Mouse (Mus musculus) stomach, embryonic 16.5 days (tissue): Measurements from ENCODE around the gene Slc22a15. TPM values are rescaled to one million over a fixed set of nuclear protein-coding genes. Genes with fewer than 3 reads are reported as not detected.

Experiments
- ATAC-seq: fragments of 200-750 bp; cut with Nextera tagmentation; 2 replicates; pipeline ENCODE4 v1.8.0; 2017; ENCODE audit warnings: moderate number of reproducible peaks, moderate TSS enrichment; ENCODE audit not compliant: insufficient read depth, low FRiP score
- H3K27ac ChIP-seq: fragments of 300-500 bp; sonication (generic); 2 replicates; pipeline ENCODE4 v1.5.1; 2014; ENCODE audit warnings: low read length
- H3K27me3 ChIP-seq: fragments of 300-500 bp; sonication (generic); 2 replicates; pipeline ENCODE4 v1.6.1; 2014; ENCODE audit warnings: low read length, control low read depth, mixed read lengths; ENCODE audit not compliant: control insufficient read depth, insufficient read depth
- H3K36me3 ChIP-seq: fragments of 300-500 bp; sonication (generic); 2 replicates; pipeline ENCODE4 v1.6.1; 2014; ENCODE audit warnings: low read length; ENCODE audit not compliant: control insufficient read depth, insufficient read depth
- H3K4me1 ChIP-seq: fragments of 300-500 bp; sonication (generic); 2 replicates; pipeline ENCODE4 v1.6.1; 2014; ENCODE audit warnings: low read length, control low read depth, mixed read lengths; ENCODE audit not compliant: control insufficient read depth, insufficient read depth
- H3K4me2 ChIP-seq: fragments of 300-500 bp; sonication (generic); 2 replicates; pipeline ENCODE4 v1.6.1; 2014; ENCODE audit warnings: low read depth, low read length, mixed read lengths
- H3K4me3 ChIP-seq: fragments of 300-500 bp; sonication (generic); replicated peaks from 2 replicates; pipeline ENCODE4 v1.5.1; 2014; ENCODE audit warnings: mild to moderate bottlenecking, low read length
- H3K9ac ChIP-seq: fragments of 300-500 bp; sonication (generic); 2 replicates; pipeline ENCODE4 v1.6.1; 2014; ENCODE audit warnings: low read length
- H3K9me3 ChIP-seq: fragments of 300-500 bp; sonication (generic); replicated peaks from 2 replicates; pipeline ENCODE4 v1.6.1; 2016; ENCODE audit warnings: low read length, control low read depth; ENCODE audit not compliant: control insufficient read depth
- WGBS: fragments of 180-500 bp; shearing (Covaris S2); extraction: QIAGEN DNeasy Blood & Tissue Kit; methylation state at CpG from one replicate; pipeline ENCODE4 v1.1.7; 2014; 5-methylcytosine and 5-hydroxymethylcytosine counted together
- polyA plus RNA-seq: library from polyadenylated mRNA; unstranded; fragments of >200 nt; fragmentation: Nextera tagmentation; extraction: Ambion mirVana; gene quantifications from 2 replicates; pipeline ENCODE4 v1.2.1, GENCODE M21; 2015

Gene Slc22a15
- polyA plus RNA-seq, 1 experiment from 2014 or later: 4.5 TPM

DNA sequence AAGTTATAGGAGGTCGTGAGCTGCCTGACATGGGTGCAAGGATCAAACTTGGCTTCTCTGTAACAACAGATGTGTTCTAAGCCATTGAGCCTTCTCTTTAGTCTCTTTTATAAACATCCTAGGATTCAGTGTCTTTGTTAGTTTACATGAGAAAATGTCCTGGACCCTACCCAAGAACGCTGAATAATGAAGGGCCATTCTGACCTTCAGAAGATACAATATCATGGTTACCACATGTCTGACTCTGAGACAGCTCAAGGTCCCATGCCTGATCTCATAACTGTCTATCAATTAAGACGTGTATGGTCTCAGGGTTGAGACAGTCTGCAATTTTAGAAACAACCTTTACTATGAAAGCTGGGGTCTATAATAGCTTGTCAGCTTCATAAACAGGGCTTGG is 62.4 kb downstream of the Slc22a15 start:
- WGBS: 49% methylated on average over 3 of the region's 3 CpGs
- H3K36me3 ChIP-seq: no peaks in the 10 kb centered on the region

DNA sequence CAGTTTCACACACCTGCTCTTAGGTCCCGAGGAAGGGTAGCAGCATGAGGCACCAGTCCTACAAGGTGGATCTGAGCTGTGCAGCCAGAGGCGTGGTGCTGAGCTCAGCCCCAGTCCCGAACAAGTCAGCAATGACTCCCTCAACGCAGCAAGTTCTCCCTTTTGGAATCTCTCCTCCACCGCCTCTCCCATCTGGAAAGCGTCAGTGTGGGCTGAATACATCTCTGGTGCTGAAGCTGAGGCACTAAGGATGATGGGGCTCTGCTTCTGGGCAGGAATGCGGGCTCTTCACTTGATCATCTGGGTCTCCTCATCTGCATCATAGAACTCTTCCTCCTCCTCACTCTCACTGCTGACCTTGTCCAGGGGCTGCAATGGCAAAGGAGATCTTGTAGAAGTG is 64.1 kb downstream of the Slc22a15 start:
- no peak overlapping the region for H3K27ac ChIP-seq
- WGBS: 79% methylated on average over 7 of the region's 7 CpGs
- no peak for ATAC-seq
- no peaks in the 10 kb centered on the region for H3K9me3 ChIP-seq
- no peak overlapping the region for H3K4me2 ChIP-seq
- H3K36me3 ChIP-seq: no peaks in the 10 kb centered on the region
- H3K27me3 ChIP-seq: no peaks in the 10 kb centered on the region
- no peak overlapping the region for H3K4me3 ChIP-seq
- no peak overlapping the region for H3K9ac ChIP-seq
- no peaks in the 10 kb centered on the region for H3K4me1 ChIP-seq

More for the DNA sequence above, 62.4 kb downstream of the Slc22a15 start:
- no peaks in the 10 kb centered on the region for H3K4me1 ChIP-seq
- H3K9ac ChIP-seq: no peak overlapping the region
- no peaks in the 10 kb centered on the region for H3K27me3 ChIP-seq
- no peak overlapping the region for H3K27ac ChIP-seq
- H3K4me2 ChIP-seq: no peak overlapping the region
- H3K9me3 ChIP-seq: no peaks in the 10 kb centered on the region
- ATAC-seq: no peak
- H3K4me3 ChIP-seq: no peak overlapping the region

DNA sequence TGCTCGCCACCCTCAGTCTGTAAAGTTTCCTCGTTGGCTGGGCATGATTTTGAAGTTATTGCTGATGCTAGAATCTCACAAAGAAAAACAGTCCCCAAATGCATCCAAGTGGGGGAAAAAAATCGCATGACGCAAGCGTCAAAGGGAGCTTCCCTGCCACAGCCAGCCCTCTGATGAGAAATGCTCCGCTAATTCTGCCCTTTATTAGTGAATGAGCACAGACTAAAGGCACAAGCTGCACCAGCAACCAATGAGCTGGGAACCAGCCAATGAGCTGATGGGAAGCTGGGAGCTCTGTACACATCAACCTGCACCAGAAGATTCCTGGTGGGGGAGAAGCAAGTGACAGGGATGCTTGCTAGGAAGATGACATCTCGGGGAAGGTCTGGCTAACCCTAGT is 64.5 kb downstream of the Slc22a15 start:
- no peaks in the 10 kb centered on the region for H3K9me3 ChIP-seq
- no peak overlapping the region for H3K4me3 ChIP-seq
- H3K36me3 ChIP-seq: no peaks in the 10 kb centered on the region
- H3K4me2 ChIP-seq: no peak overlapping the region
- no peaks in the 10 kb centered on the region for H3K4me1 ChIP-seq
- ATAC-seq: no peak
- H3K9ac ChIP-seq: no peak overlapping the region
- H3K27ac ChIP-seq: no peak overlapping the region
- 84% methylated on average over 7 of the region's 7 CpGs for WGBS
- no peaks in the 10 kb centered on the region for H3K27me3 ChIP-seq

DNA sequence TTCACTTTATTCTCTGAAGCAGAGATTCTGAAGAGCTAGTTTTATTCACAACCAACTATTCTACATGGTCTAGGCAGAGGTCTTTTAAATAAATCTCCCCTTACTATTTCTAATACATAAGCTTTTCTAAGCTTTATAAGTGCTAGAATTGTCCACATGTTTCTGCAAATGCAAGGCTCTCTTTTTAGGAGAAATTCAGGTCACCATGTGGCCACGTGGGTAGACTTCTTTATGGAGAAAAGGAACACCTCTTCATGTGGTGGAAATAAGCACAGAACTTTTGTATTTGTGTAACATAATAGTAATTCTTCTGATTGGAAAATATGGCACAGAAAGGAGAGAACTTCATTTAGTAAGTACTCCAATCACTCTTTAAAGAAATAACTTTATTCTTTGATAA is 70.2 kb downstream of the Slc22a15 start:
- no peak for ATAC-seq
- H3K9me3 ChIP-seq: no peaks in the 10 kb centered on the region
- H3K4me3 ChIP-seq: no peak overlapping the region
- no peaks in the 10 kb centered on the region for H3K27me3 ChIP-seq
- H3K36me3 ChIP-seq: no peaks in the 10 kb centered on the region
- WGBS: 74% methylated on average over 1 of the region's 1 CpGs
- H3K4me2 ChIP-seq: no peak overlapping the region
- no peak overlapping the region for H3K27ac ChIP-seq
- H3K9ac ChIP-seq: no peak overlapping the region
- H3K4me1 ChIP-seq: no peaks in the 10 kb centered on the region

DNA sequence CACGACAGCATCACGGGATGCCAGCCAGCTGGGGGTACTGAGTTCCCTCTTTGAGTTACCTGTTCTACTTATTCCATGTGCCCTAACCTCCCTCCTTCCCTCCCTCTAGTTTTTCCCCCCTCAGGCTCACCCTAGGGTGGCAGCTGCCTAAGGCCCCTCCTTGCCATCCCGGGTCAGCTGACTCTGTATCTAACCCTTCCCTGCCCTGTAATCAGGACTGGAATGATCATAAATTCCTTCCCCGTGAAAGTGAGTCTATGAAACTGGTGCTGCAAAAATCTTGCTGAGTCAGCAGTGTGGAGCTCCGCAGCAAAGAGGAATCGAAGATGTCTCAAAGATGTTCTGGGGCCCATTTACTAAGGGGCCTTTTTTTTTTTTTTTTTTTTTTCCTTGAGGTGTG is 72.9 kb downstream of the Slc22a15 start:
- H3K9me3 ChIP-seq: no peaks in the 10 kb centered on the region
- no peaks in the 10 kb centered on the region for H3K27me3 ChIP-seq
- H3K9ac ChIP-seq: no peak overlapping the region
- H3K4me3 ChIP-seq: no peak overlapping the region
- no peak overlapping the region for H3K27ac ChIP-seq
- H3K4me2 ChIP-seq: no peak overlapping the region
- WGBS: 68% methylated on average over 6 of the region's 6 CpGs
- ATAC-seq: no peak
- no peaks in the 10 kb centered on the region for H3K4me1 ChIP-seq
- no peaks in the 10 kb centered on the region for H3K36me3 ChIP-seq

DNA sequence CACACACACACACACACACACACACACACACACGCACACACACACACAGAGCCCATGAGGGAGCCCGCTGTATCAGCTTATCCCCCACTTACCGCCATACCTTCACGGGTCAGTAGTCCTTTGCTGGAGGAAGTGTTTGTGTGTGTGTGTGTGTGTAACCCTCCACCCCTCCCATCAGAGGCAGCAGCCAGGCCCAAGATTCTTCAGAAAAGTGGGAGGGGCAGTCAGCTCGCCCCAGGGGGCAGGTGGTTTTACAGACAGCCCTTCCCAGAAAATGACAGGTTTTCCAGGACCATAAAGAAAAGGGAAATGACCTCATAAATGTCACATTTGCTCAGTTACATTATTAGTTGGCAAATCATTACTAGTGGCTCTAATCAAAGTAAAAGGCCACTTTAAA is 75.4 kb downstream of the Slc22a15 start, which contains the start of gene Mab21l3:
Gene Mab21l3 (minus strand): TSS at position 144 of the 400 bp plus-strand sequence.
- Histone ChIP-seq H3K27ac (no peak within 1 kb of the TSS), H3K27me3 (no peaks in the 10 kb centered on the region), H3K36me3 (no peaks in the 10 kb centered on the region), H3K4me2 (no peak within 1 kb of the TSS), H3K4me3 (no peak within 1 kb of the TSS), H3K9ac (no peak within 1 kb of the TSS), H3K4me1 (no peaks in the 10 kb centered on the region), H3K9me3 (no peaks in the 10 kb centered on the region)
- 71% methylated on average over 5 of the region's 5 CpGs for WGBS
- ATAC-seq: no peak

DNA sequence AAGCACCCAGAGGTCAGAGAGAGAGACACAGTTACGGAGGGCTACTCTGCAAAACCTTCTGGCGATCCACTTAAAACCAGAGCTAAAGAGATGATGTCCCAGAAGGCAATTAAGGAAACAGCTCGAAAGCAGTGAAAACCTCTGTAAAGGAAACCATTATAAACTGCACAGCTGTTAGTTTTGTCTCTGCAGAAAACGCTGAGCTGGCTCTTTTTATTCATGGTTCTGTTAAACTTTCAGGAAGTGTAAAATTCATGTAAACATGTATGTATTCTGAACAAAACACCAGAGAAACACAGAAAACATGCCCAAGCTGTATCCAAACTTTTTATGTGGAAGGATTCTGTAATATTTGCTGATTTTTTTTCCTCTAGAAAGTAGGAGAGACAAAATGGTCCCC is 78.2 kb downstream of the Slc22a15 start:
- Histone ChIP-seq H3K27ac (no peak overlapping the region), H3K9ac (no peak overlapping the region), H3K27me3 (no peaks in the 10 kb centered on the region), H3K9me3 (no peaks in the 10 kb centered on the region), H3K4me3 (no peak overlapping the region), H3K36me3 (no peaks in the 10 kb centered on the region), H3K4me1 (no peaks in the 10 kb centered on the region), H3K4me2 (no peak overlapping the region)
- no peak for ATAC-seq
- 37% methylated on average over 4 of the region's 4 CpGs for WGBS

DNA sequence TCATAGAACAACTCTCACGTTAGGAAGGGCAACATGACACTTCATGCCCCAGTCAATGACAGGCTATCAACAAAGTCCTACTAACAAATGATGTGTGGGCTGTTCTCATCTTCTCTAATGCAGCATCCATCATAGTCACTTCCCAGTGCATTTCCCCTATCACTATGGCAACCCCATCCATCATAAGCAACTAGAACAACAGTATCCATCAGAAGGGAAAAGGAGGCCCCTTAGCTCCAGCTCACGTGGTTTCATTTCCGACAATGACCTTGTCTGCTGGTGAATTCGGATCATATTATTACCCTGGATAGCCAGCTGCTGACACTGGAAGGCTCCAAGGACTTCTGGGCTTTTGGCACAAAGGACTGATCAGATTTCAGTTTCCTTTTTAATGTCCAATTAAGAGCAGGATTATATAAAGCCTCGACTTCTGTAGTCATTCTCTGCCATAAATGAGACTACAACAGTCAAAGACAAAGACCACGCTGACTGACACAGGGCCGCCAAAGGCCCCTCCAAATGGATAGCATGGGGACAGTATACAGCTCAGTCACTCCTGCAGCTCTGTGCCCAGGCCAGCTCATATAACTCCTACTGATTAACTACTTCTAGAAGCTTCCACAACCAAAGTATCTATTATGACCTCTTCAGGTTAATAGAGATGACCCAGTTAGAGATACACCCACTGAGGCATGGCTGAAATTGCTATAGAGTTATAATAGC is 81.7 kb downstream of the Slc22a15 start:
- Histone ChIP-seq H3K27me3 (no peaks in the 10 kb centered on the region), H3K4me1 (no peaks in the 10 kb centered on the region), H3K36me3 (no peaks in the 10 kb centered on the region), H3K27ac (no peak overlapping the region), H3K4me2 (no peak overlapping the region), H3K9me3 (no peaks in the 10 kb centered on the region), H3K4me3 (no peak overlapping the region), H3K9ac (no peak overlapping the region)
- WGBS: 59% methylated on average over 7 of the region's 7 CpGs
- no peak for ATAC-seq

DNA sequence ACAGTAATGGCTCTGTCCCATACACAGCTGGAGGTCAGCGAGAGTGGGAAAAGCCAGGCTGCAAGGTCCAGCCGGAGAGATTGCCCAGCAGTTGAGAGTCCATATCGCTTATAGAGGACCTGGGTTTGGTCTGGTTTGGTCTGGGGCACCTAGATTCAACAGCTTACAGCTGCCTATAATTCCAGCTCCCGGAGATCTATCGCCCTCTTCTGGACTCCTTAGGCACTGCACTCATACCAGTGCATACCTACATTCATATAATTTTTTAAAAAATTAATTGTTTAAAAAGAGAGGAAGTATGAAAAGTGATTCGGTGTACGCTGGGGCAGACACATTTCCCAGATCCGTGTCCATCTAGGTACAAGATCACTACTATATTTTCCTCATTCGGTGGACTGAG is 84.9 kb downstream of the Slc22a15 start:
- ATAC-seq: no peak
- no peak overlapping the region for H3K27ac ChIP-seq
- H3K4me2 ChIP-seq: no peak overlapping the region
- H3K36me3 ChIP-seq: no peaks in the 10 kb centered on the region
- no peaks in the 10 kb centered on the region for H3K9me3 ChIP-seq
- no peak overlapping the region for H3K4me3 ChIP-seq
- H3K9ac ChIP-seq: no peak overlapping the region
- no peaks in the 10 kb centered on the region for H3K27me3 ChIP-seq
- peaks cover 13% of the 10 kb centered on the region; the same call in 1 of the 2 replicates for H3K4me1 ChIP-seq
- WGBS: 83% methylated on average over 9 of the region's 9 CpGs
